Mouse (Mus musculus) bone marrow macrophage, adult 2 months (primary cell): ENCODE measurements around the gene Sprr2a3.
"Not testable (repeated sequence)": the region's sequence is repeated elsewhere in the genome, so short reads cannot be mapped to it uniquely, and the experiment has no call there.

ENCODE experiments used
- CTCF ChIP-seq: IDR thresholded peaks from 2 replicates; pipeline ENCODE4 v1.5.1; 2012; ENCODE audit warnings: low read depth, mild to moderate bottlenecking, low read length, moderate library complexity
- POLR2A ChIP-seq: IDR thresholded peaks from 2 replicates; pipeline ENCODE4 v1.6.1; 2012; ENCODE audit warnings: mild to moderate bottlenecking, low read depth, low read length, borderline replicate concordance

- TF ChIP-seq POLR2A, CTCF: not testable (repeated sequence)
Measured at GRCm38 (mm10) chr3:92274018-92274417, 11.2 kb upstream of the Sprr2a3 start.
